Mouse (Mus musculus) hindbrain, postnatal 0 days (tissue): Measurements from ENCODE around the gene Sumo2. TPM values are rescaled to one million over a fixed set of nuclear protein-coding genes. Genes with fewer than 3 reads are reported as not detected.
A peak's percentile ranks its signal among the peaks of the same experiment; 100 is the strongest.
"Not testable (repeated sequence)": the region's sequence is repeated elsewhere in the genome, so short reads cannot be mapped to it uniquely, and the experiment has no call there.

ENCODE experiments used
- ATAC-seq: fragments of 200-750 bp; cut with Nextera tagmentation; 2 replicates; pipeline ENCODE4 v1.8.0; 2017; ENCODE audit warnings: mild to moderate bottlenecking, moderate TSS enrichment, moderate library complexity
- DNase-seq: peaks from one replicate; pipeline ENCODE4 v3.0.0-alpha.2; 2015; ENCODE audit warnings: low spot score
- H3K27ac ChIP-seq: fragments of 300-500 bp; sonication (generic); 2 replicates; pipeline ENCODE4 v1.5.1; 2014; ENCODE audit warnings: mild to moderate bottlenecking
- H3K27me3 ChIP-seq: fragments of 300-500 bp; sonication (generic); 2 replicates; pipeline ENCODE4 v1.6.1; 2014; ENCODE audit warnings: low read length, mixed read lengths; ENCODE audit not compliant: insufficient read depth
- H3K36me3 ChIP-seq: fragments of 300-500 bp; sonication (generic); 2 replicates; pipeline ENCODE4 v1.6.1; 2014; ENCODE audit warnings: low read length, mixed read lengths; ENCODE audit not compliant: insufficient read depth
- H3K4me1 ChIP-seq: fragments of 300-500 bp; sonication (generic); 2 replicates; pipeline ENCODE4 v1.6.1; 2014; ENCODE audit warnings: antibody characterized with exemption, low read length, mixed read lengths; ENCODE audit not compliant: insufficient read depth
- H3K4me2 ChIP-seq: fragments of 300-500 bp; sonication (generic); 2 replicates; pipeline ENCODE4 v1.6.1; 2014; ENCODE audit warnings: low read depth, mild to moderate bottlenecking, low read length, moderate library complexity, mixed read lengths
- H3K4me3 ChIP-seq: fragments of 300-500 bp; sonication (generic); 2 replicates; pipeline ENCODE4 v1.5.1; 2014; ENCODE audit warnings: low read length
- H3K9ac ChIP-seq: fragments of 300-500 bp; sonication (generic); replicated peaks from 2 replicates; pipeline ENCODE4 v1.6.1; 2014; ENCODE audit warnings: mild to moderate bottlenecking, low read length, moderate library complexity, mixed read lengths
- H3K9me3 ChIP-seq: fragments of 300-500 bp; sonication (generic); 2 replicates; pipeline ENCODE4 v1.6.1; 2016; ENCODE audit warnings: low read length, mixed read lengths
- CTCF ChIP-seq: IDR thresholded peaks from 2 replicates; pipeline ENCODE4 v1.5.1; 2016; ENCODE audit warnings: antibody characterized with exemption, control low read depth, low read depth
- WGBS: fragments of 180-500 bp; shearing (Covaris S2); extraction: QIAGEN DNeasy Blood & Tissue Kit; methylation state at CpG from one replicate; pipeline ENCODE4 v1.1.7; 2014; 5-methylcytosine and 5-hydroxymethylcytosine counted together
- polyA plus RNA-seq: library from polyadenylated mRNA; unstranded; fragments of >200 nt; fragmentation: Nextera tagmentation; extraction: Ambion mirVana; gene quantifications from 2 replicates; pipeline ENCODE4 v1.2.1, GENCODE M21; 2015
- total RNA-seq: library from RNA; depleted of rRNA; stranded (reverse); fragments of >200 nt; gene quantifications from 2 replicates; pipeline ENCODE4 v1.2.3, GENCODE M21; 2014

The Sumo2 gene
- total and polyA plus RNA-seq, 2 experiments from 2014 or later, result 477 to 981 TPM

DNA sequence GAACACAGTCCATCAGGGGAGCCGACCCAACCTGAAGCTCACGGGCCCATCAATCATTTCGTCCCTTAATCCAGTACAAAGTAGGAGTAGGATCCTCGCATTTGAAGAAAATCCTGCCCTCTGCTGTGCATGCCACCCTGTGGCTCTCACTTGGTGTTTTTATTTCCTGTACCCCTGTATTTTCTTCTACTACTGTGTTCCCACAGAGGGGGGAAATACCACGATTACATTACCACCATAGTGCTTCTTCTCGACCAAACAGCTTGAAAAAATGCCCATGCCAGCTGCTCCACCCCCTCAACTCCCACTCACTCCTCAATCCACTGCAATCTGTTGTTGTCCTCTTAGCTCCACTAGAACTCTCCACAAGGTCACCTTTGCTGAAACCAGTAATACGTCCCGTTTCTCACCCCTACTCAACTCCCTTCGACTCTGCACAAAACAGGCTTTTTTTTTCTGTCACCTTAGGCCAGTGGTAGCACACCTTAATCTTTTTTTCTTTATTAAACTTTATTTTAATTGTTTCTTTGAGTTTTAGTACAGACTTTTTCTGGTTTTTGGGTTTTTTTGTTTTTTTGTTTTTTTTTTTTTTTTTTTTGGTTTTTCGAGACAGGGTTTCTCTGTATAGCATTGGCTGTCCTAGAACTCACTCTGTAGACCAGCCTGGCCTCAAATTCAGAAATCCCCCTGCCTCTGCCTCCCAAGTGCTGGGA, 936 bp upstream of the Sumo2 start:
- H3K9ac ChIP-seq, result peak overlapping the region; percentile 47; the same call in 1 of the 2 replicates
- no peak; the same call in 1 of the 2 replicates for TF ChIP-seq CTCF
- peak overlapping the region; percentile 91 for H3K4me3 ChIP-seq
- DNase-seq (peak; percentile 32), ATAC-seq (0 out of 2 replicates have a peak, but pooled peaks have one; percentile 1)
- H3K9me3 ChIP-seq, result no peaks in the 10 kb centered on the region
- WGBS, result 71% methylated on average over 10 of the region's 10 CpGs
- peak overlapping the region; percentile 57 for H3K4me2 ChIP-seq
- peaks cover 14% of the 10 kb centered on the region for H3K4me1 ChIP-seq
- peaks cover 13% of the 10 kb centered on the region; the same call in 1 of the 2 replicates for H3K36me3 ChIP-seq
- H3K27ac ChIP-seq, result peak overlapping the region; percentile 100
- no peaks in the 10 kb centered on the region for H3K27me3 ChIP-seq

- DNase-seq (peak; percentile 90), ATAC-seq (peak; percentile 85)
- no peak for TF ChIP-seq CTCF
- no peaks in the 10 kb centered on the region for H3K27me3 ChIP-seq
- peak overlapping the region; percentile 100 for H3K27ac ChIP-seq
- H3K9ac ChIP-seq, result peak overlapping the region; percentile 95
- peak overlapping the region; percentile 77 for H3K4me2 ChIP-seq
- H3K9me3 ChIP-seq, result no peaks in the 10 kb centered on the region
- H3K4me1 ChIP-seq, result peaks cover 14% of the 10 kb centered on the region
- H3K4me3 ChIP-seq, result peak overlapping the region; percentile 91
- peaks cover 18% of the 10 kb centered on the region for H3K36me3 ChIP-seq
- WGBS, result 2% methylated on average over 43 of the region's 84 CpGs
These were observed 557 bp downstream of the Sumo2 start for GRCm38 (mm10) chr11:115535401-115536037.

DNA sequence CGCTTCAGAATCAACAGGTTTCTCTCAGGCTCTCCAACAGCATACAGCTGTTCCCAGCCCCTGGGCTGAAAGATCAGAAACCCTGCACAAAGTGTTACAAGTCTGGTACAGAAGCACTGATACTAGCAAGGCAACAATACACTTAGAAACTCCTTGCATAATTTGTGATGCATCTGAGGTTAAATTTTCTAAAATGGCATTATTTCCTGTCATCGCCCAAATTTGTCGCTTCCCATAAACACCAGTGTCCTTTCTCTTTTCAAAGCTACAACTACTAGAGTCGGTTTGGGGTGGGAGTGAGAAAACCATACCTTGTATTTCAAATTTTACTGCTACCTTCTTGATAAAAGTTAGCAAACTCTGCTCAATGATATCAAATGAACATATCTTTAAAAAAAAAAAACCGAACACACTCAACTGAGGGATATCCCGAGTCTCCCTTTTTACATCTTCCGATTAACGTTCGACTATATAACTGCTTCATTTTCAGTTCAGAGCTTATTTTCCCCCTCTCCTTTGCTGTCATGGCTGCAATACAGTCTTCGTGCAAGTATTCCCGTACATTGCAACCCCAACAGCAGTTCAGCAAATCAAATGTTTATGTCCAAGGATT, 1.2 kb downstream of the Sumo2 start:
- Histone ChIP-seq H3K9ac (peak overlapping the region; percentile 95), H3K9me3 (no peaks in the 10 kb centered on the region), H3K27ac (peak overlapping the region; percentile 100), H3K36me3 (peaks cover 23% of the 10 kb centered on the region), H3K4me2 (peak overlapping the region; percentile 77), H3K4me3 (peak overlapping the region; percentile 91), H3K27me3 (no peaks in the 10 kb centered on the region), H3K4me1 (peaks cover 14% of the 10 kb centered on the region)
- ATAC-seq (no peak), DNase-seq (no peak)
- no peak for TF ChIP-seq CTCF
- 5% methylated on average over 11 of the region's 11 CpGs for WGBS

GRCm38 (mm10) chr11:115526446-115526845, 9.6 kb downstream of the Sumo2 start:
- H3K4me3 ChIP-seq, DNase-seq, H3K9ac ChIP-seq, H3K27me3 ChIP-seq, H3K27ac ChIP-seq, ATAC-seq, H3K4me1 ChIP-seq, H3K9me3 ChIP-seq, H3K4me2 ChIP-seq: not testable (repeated sequence)
- peaks cover 39% of the 10 kb centered on the region for H3K36me3 ChIP-seq
- 82% methylated on average over 3 of the region's 3 CpGs for WGBS

- Histone ChIP-seq H3K27me3 (no peaks in the 10 kb centered on the region), H3K9ac (no peak overlapping the region), H3K9me3 (no peaks in the 10 kb centered on the region), H3K4me2 (no peak overlapping the region), H3K4me1 (no peaks in the 10 kb centered on the region), H3K27ac (no peak overlapping the region), H3K36me3 (peaks cover 34% of the 10 kb centered on the region), H3K4me3 (no peak overlapping the region)
- TF ChIP-seq CTCF, result no peak
- WGBS, result 64% methylated on average over 2 of the region's 2 CpGs
- no peak for DNase-seq
- ATAC-seq, result no peak
These were observed 13.4 kb downstream of the Sumo2 start for GRCm38 (mm10) chr11:115522703-115523102.

DNA sequence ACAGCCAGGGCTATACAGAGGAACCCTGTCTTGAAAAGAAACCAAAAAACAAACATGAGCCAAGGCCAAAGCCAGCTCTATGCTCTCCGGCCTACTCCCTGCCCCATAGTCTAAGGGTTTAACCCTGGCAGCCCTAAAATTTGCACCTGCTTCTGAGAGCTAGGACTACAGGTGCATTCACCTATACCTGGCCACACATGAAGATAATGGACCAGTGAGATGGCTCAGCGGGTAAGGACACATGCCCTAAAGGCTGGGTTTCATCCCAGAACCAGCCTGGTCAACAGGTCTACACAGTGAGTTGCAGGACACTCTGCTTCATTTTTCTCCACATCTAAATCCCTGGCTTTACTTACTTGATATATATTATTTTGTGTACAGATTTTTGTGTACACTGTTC, 13.8 kb downstream of the Sumo2 start:
- 88% methylated on average over 2 of the region's 2 CpGs for WGBS
- peaks cover 34% of the 10 kb centered on the region for H3K36me3 ChIP-seq
- ATAC-seq (no peak), DNase-seq (no peak)
- no peaks in the 10 kb centered on the region for H3K27me3 ChIP-seq
- H3K4me1 ChIP-seq, result no peaks in the 10 kb centered on the region
- H3K9ac ChIP-seq, result no peak overlapping the region
- TF ChIP-seq CTCF, result no peak
- H3K4me2 ChIP-seq, result no peak overlapping the region
- no peak overlapping the region for H3K27ac ChIP-seq
- no peak overlapping the region for H3K4me3 ChIP-seq
- H3K9me3 ChIP-seq, result no peaks in the 10 kb centered on the region

DNA sequence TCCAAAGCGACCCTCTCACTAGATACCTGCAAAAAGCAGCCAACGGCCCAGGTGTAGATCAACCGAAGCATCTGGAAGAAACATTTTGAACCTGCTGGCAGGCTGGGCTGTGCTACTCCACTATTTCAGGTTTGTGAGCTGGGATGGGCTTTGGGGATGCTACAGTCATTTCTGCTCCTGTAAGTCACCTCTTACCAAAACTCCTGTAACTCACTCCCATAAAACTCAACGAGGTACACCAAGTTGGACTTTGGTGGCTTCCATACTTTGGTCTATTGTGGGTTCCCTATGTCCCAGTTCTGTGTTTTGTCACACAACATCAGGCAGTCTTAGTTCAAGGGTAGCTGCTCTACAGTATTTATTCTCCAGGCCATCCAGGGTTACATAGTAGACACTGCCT, 15.0 kb downstream of the Sumo2 start:
- peaks cover 28% of the 10 kb centered on the region for H3K36me3 ChIP-seq
- no peak for TF ChIP-seq CTCF
- no peak overlapping the region for H3K9ac ChIP-seq
- H3K9me3 ChIP-seq, result no peaks in the 10 kb centered on the region
- no peaks in the 10 kb centered on the region for H3K27me3 ChIP-seq
- H3K27ac ChIP-seq, result no peak overlapping the region
- DNase-seq, result no peak
- no peaks in the 10 kb centered on the region for H3K4me1 ChIP-seq
- H3K4me3 ChIP-seq, result no peak overlapping the region
- ATAC-seq, result no peak
- no peak overlapping the region for H3K4me2 ChIP-seq
- 94% methylated on average over 4 of the region's 4 CpGs for WGBS
